10 mouse cellular contexts compared by ENCODE assay signal in genomic region chr17:66131212-66131611, GRCm38 (mm10). TPM values are rescaled to one million over a fixed set of nuclear protein-coding genes. Genes with fewer than 3 reads are reported as not detected.
DNase-seq lines count a peak whose midpoint lies in the region; ATAC-seq and TF ChIP-seq lines count a peak whose summit lies in the region.
"Had no signal": no experiment of that assay in that cellular context is flagged by ENCODE, and none has a peak within 500 bp of the region (broad histone marks: within the 10 kb centered on the region; RNA-seq: fewer than 3 reads in every experiment).

No protein-coding gene starts in this region.

- no peak; the same call in none of the 2 replicates for TF ChIP-seq RAD21 in CH12.LX (IDR thresholded peaks at IDR 0.05; ENCODE audit: low read depth, low read length)

- H3K27ac ChIP-seq in kidney, embryonic 16.5 days (ENCODE audit: low read length), result no peak overlapping the region
- no peak overlapping the region for H3K27ac ChIP-seq in CH12.LX (ENCODE audit: insufficient read depth, low read depth)
- no peak overlapping the region for H3K27ac ChIP-seq in embryonic facial prominence, embryonic 10.5 days (replicated peaks)
- H3K27ac ChIP-seq: heart, embryonic 15.5 days; neural tube, embryonic 13.5 days had no signal

- TF ChIP-seq EP300 in CH12.LX (IDR thresholded peaks at IDR 0.05; ENCODE audit: low read length), result no peak

- H3K79me2 ChIP-seq in CH12.LX (replicated peaks; ENCODE audit: control insufficient read depth, extremely low read depth, insufficient read depth, poor library complexity, severe bottlenecking), result no peaks in the 10 kb centered on the region; the same call in 1 of the 2 replicates

- H3K9me3 ChIP-seq in kidney, embryonic 16.5 days (ENCODE audit: low read length), result peaks cover 4% of the 10 kb centered on the region; the same call in 1 of the 2 replicates
- no peaks in the 10 kb centered on the region for H3K9me3 ChIP-seq in CH12.LX (replicated peaks; ENCODE audit: low read length)
- no peaks in the 10 kb centered on the region for H3K9me3 ChIP-seq in embryonic facial prominence, embryonic 10.5 days
- H3K9me3 ChIP-seq: heart, embryonic 15.5 days; neural tube, embryonic 13.5 days had no signal

- in situ Hi-C loops in CH12.LX (cut with MboI; ENCODE audit: low pct_ligation_motif_present, low pct_unique_long_range_greater_than_20kb, low sequenced_read_pairs), result no loop called here

- TF ChIP-seq CTCF in CH12.LX (conservative IDR thresholded peaks at IDR 0.05 in 1 of 2, IDR thresholded peaks at IDR 0.05 in 1 of 2; ENCODE audit: low read depth in 2 of 2, low read length in 2 of 2), result peak; percentile 20 to 73; a peak in 3 of 4 replicates

- H3K4me3 ChIP-seq in kidney, embryonic 16.5 days (ENCODE audit: low read length), result no peak overlapping the region
- no peak overlapping the region for H3K4me3 ChIP-seq in CH12.LX (replicated peaks in 1 of 3; ENCODE audit: low read depth in 2 of 3, low read length in 2 of 3, poor library complexity in 1 of 3)
- H3K4me3 ChIP-seq in embryonic facial prominence, embryonic 10.5 days, result no peak overlapping the region
- H3K4me3 ChIP-seq: heart, embryonic 15.5 days; neural tube, embryonic 13.5 days had no signal

- H3K9ac ChIP-seq in kidney, embryonic 16.5 days (replicated peaks; ENCODE audit: low read length), result no peak overlapping the region
- H3K9ac ChIP-seq in CH12.LX (ENCODE audit: insufficient read depth, low read depth), result no peak overlapping the region
- H3K9ac ChIP-seq: heart, embryonic 15.5 days; neural tube, embryonic 13.5 days had no signal

- no peak overlapping the region for H3K4me2 ChIP-seq in kidney, embryonic 16.5 days (replicated peaks; ENCODE audit: low read depth, low read length)
- H3K4me2 ChIP-seq in CH12.LX (ENCODE audit: insufficient read depth, low read depth, poor library complexity, severe bottlenecking), result no peak overlapping the region
- H3K4me2 ChIP-seq: heart, embryonic 15.5 days; neural tube, embryonic 13.5 days had no signal

- no peaks in the 10 kb centered on the region for H3K27me3 ChIP-seq in kidney, embryonic 16.5 days (ENCODE audit: insufficient read depth, low read length)
- no peaks in the 10 kb centered on the region for H3K27me3 ChIP-seq in CH12.LX (replicated peaks)
- no peaks in the 10 kb centered on the region for H3K27me3 ChIP-seq in embryonic facial prominence, embryonic 10.5 days (replicated peaks; ENCODE audit: low read depth, poor library complexity, severe bottlenecking)
- H3K27me3 ChIP-seq: heart, embryonic 15.5 days; neural tube, embryonic 13.5 days had no signal

- H3K4me1 ChIP-seq in kidney, embryonic 16.5 days (ENCODE audit: insufficient read depth, low read length), result no peaks in the 10 kb centered on the region
- H3K4me1 ChIP-seq in CH12.LX (ENCODE audit: control insufficient read depth in 1 of 2, insufficient read depth in 2 of 2), result no peaks in the 10 kb centered on the region
- no peaks in the 10 kb centered on the region for H3K4me1 ChIP-seq in embryonic facial prominence, embryonic 10.5 days
- H3K4me1 ChIP-seq: heart, embryonic 15.5 days; neural tube, embryonic 13.5 days had no signal

- no peak for DNase-seq in kidney, postnatal 14 days
- DNase-seq in CH12.LX (ENCODE audit: extremely low read depth), result peak; percentile 44
- DNase-seq in embryo, embryonic 11 days, result peak; percentile 24
- no peak for DNase-seq in embryonic facial prominence, embryonic 10.5 days (ENCODE audit: low spot score)
- no peak for DNase-seq in adrenal gland, adult (ENCODE audit: inconsistent age in 2 of 2, low spot score in 1 of 2)
- DNase-seq in gastrocnemius, postnatal 10 days, result no peak

- 0 out of 2 replicates have a peak, but pooled peaks have one; percentile 19 for ATAC-seq in kidney, embryonic 16.5 days (ENCODE audit: low FRiP score, low TSS enrichment)
- ATAC-seq in megakaryocyte-erythroid progenitor cell, adult 5-6 weeks (replicated peaks; ENCODE audit: low FRiP score, low TSS enrichment, poor library complexity, severe bottlenecking), result peak; percentile 98

- 98% methylated on average over 4 of the region's 4 CpGs for WGBS in kidney, embryonic 16.5 days
- WGBS in embryonic facial prominence, embryonic 10.5 days, result 96% methylated on average over 4 of the region's 4 CpGs

- H3K36me3 ChIP-seq in kidney, embryonic 16.5 days (ENCODE audit: insufficient read depth, low read length), result peaks cover 68% of the 10 kb centered on the region
- H3K36me3 ChIP-seq in CH12.LX (replicated peaks in 1 of 2; ENCODE audit: control insufficient read depth in 1 of 2, insufficient read depth in 1 of 2, low read length in 1 of 2), result peaks cover 72 to 95% of the 10 kb centered on the region in 2 experiments
- H3K36me3 ChIP-seq in embryonic facial prominence, embryonic 10.5 days (replicated peaks), result peaks cover 97% of the 10 kb centered on the region

- no peak for TF ChIP-seq POLR2A in CH12.LX (IDR thresholded peaks at IDR 0.05; ENCODE audit: low read depth, low read length)

- dilution Hi-C loops in CH12.LX (cut with MboI; ENCODE audit: extremely low pct_ligation_motif_present, extremely low pct_unique_long_range_greater_than_20kb, low sequenced_read_pairs), result no loop called here

TF ChIP-seq in CH12.LX, 34 proteins besides CTCF, POLR2A, EP300 and RAD21:
- TF ChIP-seq SMC3 (IDR thresholded peaks at IDR 0.05; ENCODE audit: low read depth, low read length) (peak; percentile 29), KAT2A (IDR thresholded peaks at IDR 0.05; ENCODE audit: insufficient replicate concordance, low read length) (no peak)

RNA-seq across cellular contexts. Expression of gene Ddx11, which starts 7.9 kb away (rescaled TPM):
- 22.4 and 25.4 TPM in 2 replicates for polyA plus RNA-seq in kidney, embryonic 16.5 days (2015; fragmentation: Nextera tagmentation; extraction: Ambion mirVana)
- total RNA-seq in CH12.LX (2012; rRNA removed) (17.8 and 22.7 TPM in 2 replicates), CH12.LX (2014; rRNA removed) (11.8 and 12.7 TPM in 2 replicates)
- polyA plus RNA-seq in CH12.LX (2012; ENCODE audit: insufficient read length, low read depth), result 21.5 and 22.6 TPM in 2 replicates
- 37.1 and 38.5 TPM in 2 replicates for total RNA-seq in megakaryocyte-erythroid progenitor cell, adult 5-6 weeks (2014; fragmentation: Nextera tagmentation)
- total RNA-seq in megakaryocyte-erythroid progenitor cell, adult 5-6 weeks (2017), result 19.5 and 23.4 TPM in 2 replicates
- 37.5 and 41.8 TPM in 2 replicates for polyA plus RNA-seq in embryonic facial prominence, embryonic 10.5 days (2016; fragmentation: Nextera tagmentation; extraction: Ambion mirVana)
- total RNA-seq in gastrocnemius, postnatal 10 days (2021), result 1 to 10 TPM; 2.7 to 3.4 TPM

RNA-seq across cellular contexts. Expression of gene Washc1, which starts 19.9 kb away (rescaled TPM):
- polyA plus RNA-seq in kidney, embryonic 16.5 days (2015; fragmentation: Nextera tagmentation; extraction: Ambion mirVana), result 45.6 and 50.7 TPM in 2 replicates
- total RNA-seq in CH12.LX (2012; rRNA removed), result 18.3 and 20.3 TPM in 2 replicates
- 16.4 and 16.5 TPM in 2 replicates for total RNA-seq in CH12.LX (2014; rRNA removed)
- polyA plus RNA-seq in CH12.LX (2012; ENCODE audit: insufficient read length, low read depth), result 27.4 and 27.8 TPM in 2 replicates
- total RNA-seq in megakaryocyte-erythroid progenitor cell, adult 5-6 weeks (2014; fragmentation: Nextera tagmentation), result 30.8 and 34.5 TPM in 2 replicates
- total RNA-seq in megakaryocyte-erythroid progenitor cell, adult 5-6 weeks (2017), result 22.0 and 29.7 TPM in 2 replicates
- polyA plus RNA-seq in embryonic facial prominence, embryonic 10.5 days (2016; fragmentation: Nextera tagmentation; extraction: Ambion mirVana), result 32.6 and 34.0 TPM in 2 replicates
- total RNA-seq in gastrocnemius, postnatal 10 days (2021), result 10 to 100 TPM; 16.4 to 17.2 TPM

RNA-seq across cellular contexts. Expression of gene Ndufv2, which starts 29.9 kb away (rescaled TPM):
- 385 and 423 TPM in 2 replicates for polyA plus RNA-seq in kidney, embryonic 16.5 days (2015; fragmentation: Nextera tagmentation; extraction: Ambion mirVana)
- total RNA-seq in CH12.LX (2012; rRNA removed) (108 and 122 TPM in 2 replicates), CH12.LX (2014; rRNA removed) (260 and 300 TPM in 2 replicates)
- 200 and 201 TPM in 2 replicates for polyA plus RNA-seq in CH12.LX (2012; ENCODE audit: insufficient read length, low read depth)
- 161 and 223 TPM in 2 replicates for total RNA-seq in megakaryocyte-erythroid progenitor cell, adult 5-6 weeks (2014; fragmentation: Nextera tagmentation)
- 310 and 343 TPM in 2 replicates for total RNA-seq in megakaryocyte-erythroid progenitor cell, adult 5-6 weeks (2017)
- 302 and 311 TPM in 2 replicates for polyA plus RNA-seq in embryonic facial prominence, embryonic 10.5 days (2016; fragmentation: Nextera tagmentation; extraction: Ambion mirVana)
- total RNA-seq in gastrocnemius, postnatal 10 days (2021), result 100 to 1,000 TPM; 571 to 625 TPM

RNA-seq across cellular contexts. Expression of gene Ankrd12, which starts 54.3 kb away (rescaled TPM):
- polyA plus RNA-seq in kidney, embryonic 16.5 days (2015; fragmentation: Nextera tagmentation; extraction: Ambion mirVana), result 24.1 and 28.0 TPM in 2 replicates
- total RNA-seq in CH12.LX (2012; rRNA removed), result 5.6 and 5.7 TPM in 2 replicates
- 1.1 and 1.7 TPM in 2 replicates for total RNA-seq in CH12.LX (2014; rRNA removed)
- 1.2 and 1.6 TPM in 2 replicates for polyA plus RNA-seq in CH12.LX (2012; ENCODE audit: insufficient read length, low read depth)
- 43.9 and 48.4 TPM in 2 replicates for total RNA-seq in megakaryocyte-erythroid progenitor cell, adult 5-6 weeks (2014; fragmentation: Nextera tagmentation)
- 52.0 and 55.1 TPM in 2 replicates for total RNA-seq in megakaryocyte-erythroid progenitor cell, adult 5-6 weeks (2017)
- polyA plus RNA-seq in embryonic facial prominence, embryonic 10.5 days (2016; fragmentation: Nextera tagmentation; extraction: Ambion mirVana), result 16.1 and 19.2 TPM in 2 replicates
- 10 to 100 TPM; 13.1 to 15.3 TPM for total RNA-seq in gastrocnemius, postnatal 10 days (2021)

Comparison
In these comparisons a context has a peak if more than half of its experiments do, and no peak if none do; other contexts are left out.
1. DNase-seq: peak in CH12.LX (single experiment) and embryo, embryonic 11 days (single experiment); none in kidney, postnatal 14 days (single experiment), embryonic facial prominence, embryonic 10.5 days (single experiment), adrenal gland, adult (0 of 2) and gastrocnemius, postnatal 10 days (single experiment).